Mouse (Mus musculus): ENCODE data around the gene Htatip2.

DNA sequence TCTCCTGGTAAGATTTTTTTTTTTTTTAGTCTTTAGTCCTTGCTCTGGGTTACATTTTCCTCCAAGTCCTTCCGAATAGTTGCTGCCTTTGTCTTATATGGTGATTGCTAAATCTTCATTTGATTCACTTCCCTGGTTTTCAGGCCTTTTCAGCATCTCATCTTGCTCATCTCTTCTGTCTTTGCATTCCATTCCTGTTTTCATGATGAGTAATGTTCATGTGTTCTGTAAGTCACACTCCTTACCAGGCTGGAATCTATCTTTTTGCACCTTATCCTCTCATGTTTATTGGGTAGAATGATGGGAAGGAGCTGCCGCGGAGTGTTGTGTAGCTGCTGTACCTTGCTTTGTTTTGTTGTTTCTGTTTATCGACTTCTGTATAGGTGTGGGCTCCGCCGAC, 50.2 kb downstream of the Htatip2 start:
- TF ChIP-seq TAL1 (IDR thresholded peaks at IDR 0.05; ENCODE audit: low read length) (no peak), GATA1 (IDR thresholded peaks at IDR 0.05; ENCODE audit: low read length) (no peak)

Data from erythroblast, embryonic 14.5 days (primary cell).